Mouse (Mus musculus) urinary bladder, postnatal 36 days (tissue): ENCODE measurements around the gene F3.

ENCODE experiments used
- DNase-seq, 2 experiments: peaks; one replicate each; pipeline ENCODE4 v3.0.0; 2022; ENCODE audit warnings: low spot score in 2 of 2, mixed read lengths in 1 of 2

Gene F3

GRCm38 (mm10) chr3:121707106-121707505 is 16.2 kb upstream of the F3 start:
- no peak for DNase-seq

GRCm38 (mm10) chr3:121710894-121711531 is 12.3 kb upstream of the F3 start:
- no peak for DNase-seq

- DNase-seq: no peak
These were observed 11.1 kb upstream of the F3 start for GRCm38 (mm10) chr3:121712222-121712621.

- DNase-seq: no peak
These were observed 10.1 kb upstream of the F3 start for GRCm38 (mm10) chr3:121713151-121713701.

- DNase-seq: no peak
These were observed 9.5 kb upstream of the F3 start for GRCm38 (mm10) chr3:121713816-121714215.

- no peak for DNase-seq
These were observed 8.9 kb upstream of the F3 start for GRCm38 (mm10) chr3:121714461-121714860.

GRCm38 (mm10) chr3:121715336-121715735 is 8.0 kb upstream of the F3 start:
- DNase-seq: no peak

- DNase-seq: no peak
These were observed 7.4 kb upstream of the F3 start for GRCm38 (mm10) chr3:121715741-121716459.

GRCm38 (mm10) chr3:121716480-121716879 is 6.9 kb upstream of the F3 start:
- no peak for DNase-seq

- DNase-seq: no peak
These were observed 4.7 kb upstream of the F3 start for GRCm38 (mm10) chr3:121718679-121719078.

GRCm38 (mm10) chr3:121719701-121720100 is 3.6 kb upstream of the F3 start:
- no peak for DNase-seq

GRCm38 (mm10) chr3:121720801-121721690 is 2.3 kb upstream of the F3 start:
- no peak for DNase-seq

- no peak for DNase-seq
These were observed 1.7 kb upstream of the F3 start for GRCm38 (mm10) chr3:121721691-121722070.

GRCm38 (mm10) chr3:121723968-121724524 is 709 bp downstream of the F3 start:
- peak in 1 of 2 experiments; percentile 27 for DNase-seq

- DNase-seq: no peak
These were observed 1.2 kb downstream of the F3 start for GRCm38 (mm10) chr3:121724553-121724952.

- DNase-seq: no peak
These were observed 2.3 kb downstream of the F3 start for GRCm38 (mm10) chr3:121725651-121726050.

GRCm38 (mm10) chr3:121729678-121730077 is 6.3 kb downstream of the F3 start:
- no peak for DNase-seq

- no peak for DNase-seq
These were observed 12.2 kb downstream of the F3 start for GRCm38 (mm10) chr3:121735542-121735941.

- DNase-seq: peak; percentile 63 to 80
These were observed 12.8 kb downstream of the F3 start for GRCm38 (mm10) chr3:121736025-121736744.

GRCm38 (mm10) chr3:121737453-121737852 is 14.1 kb downstream of the F3 start:
- no peak for DNase-seq

GRCm38 (mm10) chr3:121737901-121738300 is 14.6 kb downstream of the F3 start:
- no peak for DNase-seq
